Mouse (Mus musculus) small intestine, adult 2 months (tissue): ENCODE data around the gene Rps27.

Source experiments
- CTCF ChIP-seq: fragments of 200-500 bp; IDR thresholded peaks from 2 replicates; pipeline ENCODE4 v1.5.1; 2012; ENCODE audit warnings: low read depth, mild to moderate bottlenecking, control low read depth, inconsistent platforms, low read length, moderate library complexity, mixed read lengths; ENCODE audit not compliant: insufficient replicate concordance, insufficient read length; ENCODE audit errors: extremely low read depth
- POLR2A ChIP-seq: fragments of 200-500 bp; IDR thresholded peaks from 2 replicates; pipeline ENCODE4 v1.6.1; 2012; ENCODE audit warnings: low read depth, mild to moderate bottlenecking, control low read depth, inconsistent platforms, low read length, moderate library complexity

DNA sequence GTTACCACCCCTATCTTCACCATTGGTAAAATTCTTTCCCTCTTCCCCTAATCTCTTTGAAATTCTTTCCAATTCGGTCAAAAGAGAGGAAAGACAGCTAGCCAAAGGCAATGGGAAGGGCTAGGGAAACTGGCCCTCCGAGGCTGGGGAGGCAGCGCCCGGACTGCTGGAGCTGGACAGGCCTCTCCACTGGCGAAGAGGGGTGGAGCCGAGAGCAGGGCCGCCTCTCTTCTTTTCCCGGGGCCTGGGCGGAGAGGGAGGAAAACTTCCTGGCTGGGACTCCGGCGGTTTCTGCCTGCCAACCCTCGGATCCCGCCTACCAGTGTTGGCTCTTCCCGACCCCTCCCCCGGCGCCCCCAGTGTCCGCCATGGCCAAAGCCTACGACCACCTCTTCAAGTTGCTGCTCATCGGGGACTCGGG is 7.1 kb upstream of the Rps27 start:
- no peak for TF ChIP-seq POLR2A
- peak; percentile 6; the same call in 1 of the 2 replicates for TF ChIP-seq CTCF
